ENCODE assay signal across 13 mouse cellular contexts in genomic region chr12:102600345-102600744, GRCm38 (mm10). TPM values are rescaled to one million over a fixed set of nuclear protein-coding genes. Genes with fewer than 3 reads are reported as not detected.
DNase-seq lines count a peak whose midpoint lies in the region; ATAC-seq and TF ChIP-seq lines count a peak whose summit lies in the region.
"Had no signal": no experiment of that assay in that cellular context is flagged by ENCODE, and none has a peak within 500 bp of the region (broad histone marks: within the 10 kb centered on the region; RNA-seq: fewer than 3 reads in every experiment).

No protein-coding gene starts in this region.

- POLR2A ChIA-PET in Patski (lab: Charles Lee) = no interaction called here

- H3K27ac ChIP-seq in kidney, adult 2 months (ENCODE audit: insufficient read depth, low read depth, low read length) = no peak overlapping the region
- peak overlapping the region; percentile 66; the same call in 1 of the 2 replicates for H3K27ac ChIP-seq in limb, embryonic 10.5 days
- H3K27ac ChIP-seq in stomach, postnatal 0 days (replicated peaks) = no peak overlapping the region
- H3K27ac ChIP-seq: midbrain, embryonic 15.5 days had no signal

- no peak overlapping the region for H3K9ac ChIP-seq in stomach, postnatal 0 days (ENCODE audit: low read length)
- H3K9ac ChIP-seq: midbrain, embryonic 15.5 days had no signal

- H3K36me3 ChIP-seq in kidney, adult 2 months (ENCODE audit: control insufficient read depth, insufficient read depth, low read length) = no peaks in the 10 kb centered on the region
- H3K36me3 ChIP-seq in limb, embryonic 10.5 days = peaks cover 6% of the 10 kb centered on the region; the same call in 1 of the 2 replicates
- H3K36me3 ChIP-seq in stomach, postnatal 0 days (ENCODE audit: control insufficient read depth, insufficient read depth, low read length) = no peaks in the 10 kb centered on the region; the same call in 1 of the 2 replicates
- H3K36me3 ChIP-seq: midbrain, embryonic 15.5 days had no signal

- ATAC-seq in Patski = peak; percentile 44
- ATAC-seq in monocyte, adult 5-6 weeks (replicated peaks; ENCODE audit: insufficient number of reproducible peaks, low FRiP score, low TSS enrichment, poor library complexity, severe bottlenecking) = no peak
- no peak for ATAC-seq in stomach, postnatal 0 days (ENCODE audit: low FRiP score, low TSS enrichment)
- ATAC-seq: midbrain, embryonic 15.5 days had no signal

- H3K9me3 ChIP-seq in limb, embryonic 10.5 days (replicated peaks) = no peaks in the 10 kb centered on the region; the same call in 1 of the 2 replicates
- no peaks in the 10 kb centered on the region for H3K9me3 ChIP-seq in stomach, postnatal 0 days (ENCODE audit: control insufficient read depth, low read length)

- DNase-seq in embryo, embryonic 11 days = peak; percentile 24
- no peak for DNase-seq in embryo, embryonic 10 days (ENCODE audit: low spot score)
- DNase-seq in kidney, adult 2 months = peak; percentile 27
- no peak for DNase-seq in kidney, adult 11 months
- peak; percentile 61 for DNase-seq in Patski (ENCODE audit: low read depth, low spot score)
- no peak for DNase-seq in limb, embryonic 10.5 days (ENCODE audit: low spot score)
- DNase-seq in stomach, postnatal 0 days (ENCODE audit: low spot score) = no peak
- DNase-seq: lung, postnatal 10 days; right cerebral cortex, adult 18-20 months; thymus, postnatal 36 days had no signal

- no peaks in the 10 kb centered on the region for H3K27me3 ChIP-seq in kidney, adult 2 months (replicated peaks; ENCODE audit: control insufficient read depth, insufficient read depth, low read length)
- no peaks in the 10 kb centered on the region for H3K27me3 ChIP-seq in Patski
- H3K27me3 ChIP-seq in limb, embryonic 10.5 days (ENCODE audit: low read depth, poor library complexity, severe bottlenecking) = no peaks in the 10 kb centered on the region
- no peaks in the 10 kb centered on the region for H3K27me3 ChIP-seq in stomach, postnatal 0 days (ENCODE audit: control insufficient read depth, insufficient read depth, low read length)
- H3K27me3 ChIP-seq: midbrain, embryonic 15.5 days had no signal

- no peak for TF ChIP-seq POLR2A in kidney, adult 2 months (IDR thresholded peaks at IDR 0.05; ENCODE audit: low read depth, low read length)

- no peak overlapping the region for H3K4me3 ChIP-seq in kidney, adult 2 months (ENCODE audit: insufficient read depth, low read depth, low read length)
- H3K4me3 ChIP-seq in limb, embryonic 10.5 days = no peak overlapping the region
- no peak overlapping the region for H3K4me3 ChIP-seq in stomach, postnatal 0 days (ENCODE audit: low read depth, low read length)
- H3K4me3 ChIP-seq: midbrain, embryonic 15.5 days had no signal

- TF ChIP-seq CTCF in kidney, adult 2 months (conservative IDR thresholded peaks at IDR 0.05; ENCODE audit: insufficient read depth, insufficient read length, low read depth, low read length) = no peak
- TF ChIP-seq CTCF in Patski (IDR thresholded peaks at IDR 0.05) = no peak
- TF ChIP-seq CTCF in stomach, postnatal 0 days (IDR thresholded peaks at IDR 0.05; ENCODE audit: low read depth) = no peak

- in situ Hi-C loops in Patski (cut with MboI; ENCODE audit: low pct_unique_long_range_greater_than_20kb) = no loop called here

- no peak for TF ChIP-seq EP300 in stomach, postnatal 0 days (optimal IDR thresholded peaks at IDR 0.05)

- H3K4me2 ChIP-seq in stomach, postnatal 0 days (replicated peaks; ENCODE audit: low read depth) = no peak overlapping the region
- H3K4me2 ChIP-seq: midbrain, embryonic 15.5 days had no signal

- no peaks in the 10 kb centered on the region for H3K4me1 ChIP-seq in kidney, adult 2 months (ENCODE audit: control insufficient read depth, insufficient read depth, low read length)
- peaks cover 48% of the 10 kb centered on the region for H3K4me1 ChIP-seq in limb, embryonic 10.5 days
- peaks cover 3% of the 10 kb centered on the region; the same call in 1 of the 2 replicates for H3K4me1 ChIP-seq in stomach, postnatal 0 days (replicated peaks; ENCODE audit: control insufficient read depth, insufficient read depth)

- WGBS in kidney, adult 2 months = 68% methylated on average over 6 of the region's 6 CpGs
- WGBS in limb, embryonic 10.5 days = 65% methylated on average over 6 of the region's 6 CpGs
- 65% methylated on average over 6 of the region's 6 CpGs for WGBS in stomach, postnatal 0 days

- CTCF ChIA-PET in Patski (lab: Charles Lee) = interaction anchor here (1.2 kb wide), 2 partner anchors 9 to 12 kb away, joined by 3 read pairs; no protein-coding TSS in a partner anchor

RNA-seq across cellular contexts. Expression of gene Chga, which starts 45.6 kb away (rescaled TPM):
- polyA plus RNA-seq in kidney, adult 2 months (2012; rRNA removed) = 0.31 and 1.2 TPM in 2 replicates
- 0.08 TPM for polyA plus RNA-seq in Patski (2021)
- polyA plus RNA-seq in limb, embryonic 10.5 days (2016; fragmentation: Nextera tagmentation; extraction: Ambion mirVana) = 0.15 and 0.23 TPM in 2 replicates
- not detected in 3 replicates for total RNA-seq in monocyte, adult 5-6 weeks (2017)
- 28.9 and 33.2 TPM in 2 replicates for polyA plus RNA-seq in stomach, postnatal 0 days (2015; fragmentation: Nextera tagmentation; extraction: Ambion mirVana)
- total RNA-seq: liver, adult 2 months had no signal
- polyA plus RNA-seq: liver, adult 2 months had no signal

Comparison
In these comparisons a context has a peak if more than half of its experiments do, and no peak if none do; other contexts are left out.
1. DNase-seq: peak in embryo, embryonic 11 days (single experiment), kidney, adult 2 months (single experiment) and Patski (single experiment); none in embryo, embryonic 10 days (single experiment), kidney, adult 11 months (single experiment), limb, embryonic 10.5 days (single experiment) and stomach, postnatal 0 days (single experiment).
2. RNA of gene Chga, which starts 45.6 kb away (polyA plus RNA-seq): 28.9 to 33.2 TPM in stomach, postnatal 0 days; 0.31 to 1.2 TPM in kidney, adult 2 months, 0.15 to 0.23 TPM in limb, embryonic 10.5 days and 0.08 TPM in Patski (single experiment); every median in the first group is over 10 times any median in the second.